Mouse (Mus musculus) liver, embryonic 16.5 days (tissue): ENCODE data around the gene Kbtbd7. TPM values are rescaled to one million over a fixed set of nuclear protein-coding genes. Genes with fewer than 3 reads are reported as not detected.

Experiments used
- ATAC-seq: fragments of 200-750 bp; cut with Nextera tagmentation; 2 replicates; pipeline ENCODE4 v1.8.0; 2017; ENCODE audit warnings: low read depth, mild to moderate bottlenecking, moderate number of reproducible peaks, moderate library complexity
- H3K27ac ChIP-seq: fragments of 300-500 bp; sonication (generic); 2 replicates; pipeline ENCODE4 v1.5.1; 2014; ENCODE audit warnings: mild to moderate bottlenecking, low read length
- H3K27me3 ChIP-seq: fragments of 300-500 bp; sonication (generic); 2 replicates; pipeline ENCODE4 v1.6.1; 2014; ENCODE audit warnings: low read depth, low read length, mixed read lengths; ENCODE audit not compliant: control insufficient read depth, insufficient read depth
- H3K36me3 ChIP-seq: fragments of 300-500 bp; sonication (generic); 2 replicates; pipeline ENCODE4 v1.6.1; 2014; ENCODE audit warnings: mild to moderate bottlenecking; ENCODE audit not compliant: control insufficient read depth, insufficient read depth
- H3K4me1 ChIP-seq: fragments of 300-500 bp; sonication (generic); 2 replicates; pipeline ENCODE4 v1.6.1; 2014; ENCODE audit warnings: low read depth, low read length, mixed read lengths; ENCODE audit not compliant: control insufficient read depth
- H3K4me2 ChIP-seq: fragments of 300-500 bp; sonication (generic); 2 replicates; pipeline ENCODE4 v1.6.1; 2014; ENCODE audit warnings: low read depth, low read length, mixed read lengths
- H3K4me3 ChIP-seq: fragments of 300-500 bp; sonication (generic); 2 replicates; pipeline ENCODE4 v1.5.1; 2014; ENCODE audit warnings: low read depth, mild to moderate bottlenecking, low read length
- H3K9ac ChIP-seq: fragments of 300-500 bp; sonication (generic); 2 replicates; pipeline ENCODE4 v1.6.1; 2014; ENCODE audit warnings: low read depth, low read length
- H3K9me3 ChIP-seq: fragments of 300-500 bp; sonication (generic); replicated peaks from 2 replicates; pipeline ENCODE4 v1.6.1; 2016; ENCODE audit warnings: low read length; ENCODE audit not compliant: control insufficient read depth
- WGBS: fragments of 180-500 bp; shearing (Covaris S2); extraction: QIAGEN DNeasy Blood & Tissue Kit; methylation state at CpG from one replicate; pipeline ENCODE4 v1.1.7; 2014; ENCODE audit not compliant: insufficient replicate concordance; 5-methylcytosine and 5-hydroxymethylcytosine counted together
- polyA plus RNA-seq: library from polyadenylated mRNA; unstranded; fragments of >200 nt; fragmentation: Nextera tagmentation; extraction: Ambion mirVana; gene quantifications from 2 replicates; pipeline ENCODE4 v1.2.1, GENCODE M21; 2015

The Kbtbd7 gene
- polyA plus RNA-seq, 1 experiment from 2014 or later: 3.4 TPM

DNA sequence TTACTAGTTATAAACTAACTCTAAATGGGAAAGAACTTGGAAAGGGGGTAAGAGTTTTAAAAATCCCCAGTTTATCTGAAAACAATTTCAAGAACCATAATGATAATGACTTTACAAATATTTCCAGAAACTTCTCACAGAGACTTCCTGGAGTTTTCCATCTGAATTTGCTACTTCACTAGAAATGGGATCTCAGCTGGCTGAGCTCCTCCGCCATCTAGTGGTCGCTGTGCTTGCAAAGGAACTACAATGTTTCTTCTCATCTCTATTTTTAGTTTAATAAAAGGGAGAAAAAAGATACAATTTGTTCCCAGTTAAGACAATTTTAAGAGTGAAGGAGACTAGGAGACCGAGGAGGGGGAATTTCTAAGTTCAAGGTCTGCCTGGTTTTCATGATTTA is 41.3 kb downstream of the Kbtbd7 start:
- Histone ChIP-seq H3K27me3 (no peaks in the 10 kb centered on the region), H3K9me3 (no peaks in the 10 kb centered on the region), H3K4me3 (no peak overlapping the region), H3K4me1 (no peaks in the 10 kb centered on the region), H3K36me3 (peaks cover 68% of the 10 kb centered on the region), H3K9ac (no peak overlapping the region), H3K27ac (no peak overlapping the region), H3K4me2 (no peak overlapping the region)
- WGBS: 16% methylated on average over 3 of the region's 3 CpGs
- no peak for ATAC-seq

DNA sequence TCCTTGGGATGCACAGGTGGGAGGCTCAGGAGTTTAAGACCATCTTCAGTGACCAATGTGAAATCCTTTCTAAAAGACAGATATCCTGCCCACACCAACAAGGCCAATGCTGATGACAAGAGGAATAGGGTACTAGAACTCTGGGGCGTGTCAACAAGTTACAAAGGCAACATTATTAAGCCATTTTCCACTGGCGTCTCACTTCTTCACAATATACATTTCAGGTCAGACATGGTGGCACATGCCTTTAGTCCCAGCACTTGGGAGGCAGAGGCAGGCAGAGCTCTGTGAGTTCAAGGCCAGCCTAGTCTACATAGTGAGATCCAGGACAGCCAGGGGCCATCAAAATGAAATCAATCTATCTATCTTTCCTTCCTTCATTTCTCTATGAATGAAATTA is 47.1 kb downstream of the Kbtbd7 start:
- H3K4me2 ChIP-seq: no peak overlapping the region
- no peaks in the 10 kb centered on the region for H3K9me3 ChIP-seq
- H3K9ac ChIP-seq: no peak overlapping the region
- 0 out of 2 replicates have a peak overlapping the region, but pooled peaks have one; percentile 8 for H3K27ac ChIP-seq
- no peaks in the 10 kb centered on the region for H3K4me1 ChIP-seq
- WGBS: 80% methylated on average over 2 of the region's 2 CpGs
- H3K27me3 ChIP-seq: no peaks in the 10 kb centered on the region
- no peak overlapping the region for H3K4me3 ChIP-seq
- peaks cover 54% of the 10 kb centered on the region for H3K36me3 ChIP-seq
- ATAC-seq: no peak

Other genes starting within 250 kb of the Kbtbd7 start
- gene Zfp957, start 179.1 kb upstream of the Kbtbd7 start, polyA plus RNA-seq: not detected in 2 replicates
- gene Rgcc, start 124.9 kb upstream of the Kbtbd7 start, polyA plus RNA-seq: 237 and 262 TPM in 2 replicates
- gene Naa16, start 35.7 kb upstream of the Kbtbd7 start, polyA plus RNA-seq: 21.3 and 25.0 TPM in 2 replicates
- gene Mtrf1, start 28.7 kb upstream of the Kbtbd7 start, polyA plus RNA-seq: 3.5 and 4.3 TPM in 2 replicates
- gene Kbtbd6, start 25.3 kb downstream of the Kbtbd7 start, polyA plus RNA-seq: 2.5 and 2.9 TPM in 2 replicates
- gene Elf1, start 54.7 kb downstream of the Kbtbd7 start, polyA plus RNA-seq: 7.8 and 8.8 TPM in 2 replicates
- 13.0 and 13.1 TPM in 2 replicates for gene Wbp4, start 55.0 kb downstream of the Kbtbd7 start, polyA plus RNA-seq
- 30.5 and 31.3 TPM in 2 replicates for gene Sugt1, start 161.2 kb downstream of the Kbtbd7 start, polyA plus RNA-seq
- gene Cnmd, start 235.7 kb downstream of the Kbtbd7 start, polyA plus RNA-seq: 0.09 TPM in 1 of 2 replicates, not detected in the other